In the genomic region with DNA sequence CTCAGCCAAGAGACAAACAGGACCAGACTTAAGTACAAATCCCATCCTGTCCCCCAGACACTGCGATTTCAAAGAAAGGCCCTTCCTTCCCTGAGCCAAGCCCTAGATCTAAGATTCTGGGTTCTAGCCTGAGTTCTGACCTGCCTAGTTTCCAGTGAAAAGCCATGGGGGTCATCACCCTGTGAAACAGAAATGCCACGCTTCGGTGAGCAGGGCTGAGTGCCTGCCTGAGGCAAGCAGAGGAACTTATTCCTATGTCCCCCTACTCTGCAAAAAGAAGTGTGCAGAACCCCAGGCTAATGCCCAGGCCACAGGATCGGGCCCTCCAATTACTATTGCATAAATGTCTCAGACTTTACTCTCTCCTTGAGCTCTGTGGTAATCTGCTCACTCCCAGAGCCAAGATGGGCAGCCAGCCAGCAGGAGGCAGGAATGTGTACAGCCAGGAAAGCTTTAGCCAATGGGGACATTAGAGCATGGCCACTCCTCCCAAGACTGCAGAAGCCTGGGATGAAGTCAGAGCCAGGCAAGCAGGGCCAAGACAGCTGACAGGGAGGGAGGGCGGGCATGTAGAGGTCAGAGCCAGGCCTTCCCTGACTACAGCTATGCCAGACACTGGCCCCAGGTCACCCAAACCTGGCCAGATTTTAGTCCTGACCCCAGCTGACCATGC, we compare ENCODE assay signal across 8 mouse cellular contexts. TPM values are rescaled to one million over a fixed set of nuclear protein-coding genes. Genes with fewer than 3 reads are reported as not detected.
A peak's percentile ranks its signal among the peaks of the same experiment; 100 is the strongest.
DNase-seq lines count a peak whose midpoint lies in the region; ATAC-seq lines count a peak whose summit lies in the region.

No protein-coding gene starts in this region.

- no peak overlapping the region for H3K4me3 ChIP-seq in intestine, embryonic 14.5 days (ENCODE audit: low read depth, low read length)

- H3K4me1 ChIP-seq in intestine, embryonic 14.5 days (replicated peaks; ENCODE audit: control insufficient read depth, insufficient read depth, low read length): peaks cover 7% of the 10 kb centered on the region; the same call in 1 of the 2 replicates

- H3K4me2 ChIP-seq in intestine, embryonic 14.5 days (ENCODE audit: low read length): no peak overlapping the region

- WGBS in intestine, embryonic 14.5 days: 50% methylated on average over 5 of the region's 5 CpGs

- ATAC-seq in intestine, embryonic 14.5 days (replicated peaks; ENCODE audit: low FRiP score, low TSS enrichment, low read depth): peak; percentile 85

- H3K27ac ChIP-seq in intestine, embryonic 14.5 days (ENCODE audit: low read depth): peak overlapping the region; percentile 67

- H3K36me3 ChIP-seq in intestine, embryonic 14.5 days (ENCODE audit: control insufficient read depth, insufficient read depth, low read length): no peaks in the 10 kb centered on the region

- no peaks in the 10 kb centered on the region for H3K9me3 ChIP-seq in intestine, embryonic 14.5 days (ENCODE audit: control insufficient read depth, low read length)

- H3K27me3 ChIP-seq in intestine, embryonic 14.5 days (replicated peaks; ENCODE audit: control insufficient read depth, insufficient read depth, low read length): no peaks in the 10 kb centered on the region

- peak; percentile 98 for DNase-seq in adrenal gland, postnatal 14 days
- peak; percentile 63 for DNase-seq in embryo, embryonic 9.5 days (ENCODE audit: extremely low spot score)
- DNase-seq in gastrocnemius, postnatal 36 days: peak; percentile 94 to 97
- peak; percentile 86 for DNase-seq in intestine, embryonic 14.5 days (ENCODE audit: low spot score)
- peak; percentile 82 to 85 for DNase-seq in left cerebral cortex, adult 18-20 months (ENCODE audit: low spot score in 2 of 2)
- DNase-seq in lung, postnatal 25 days (ENCODE audit: low spot score): peak; percentile 96
- DNase-seq in right cerebral cortex, adult 18-20 months: peak; percentile 90
- DNase-seq in c-Kit-positive CD71-positive TER-119-positive erythroid progenitor cells, embryonic 14.5 days (ENCODE audit: low spot score): no peak

- intact Hi-C loops in gastrocnemius, postnatal 36 days (cut with DNase I): no loop called here

- H3K9ac ChIP-seq in intestine, embryonic 14.5 days (ENCODE audit: low read length): no peak overlapping the region

RNA-seq across cellular contexts. Expression of a gene that starts 26.5 kb away (rescaled TPM):
- total RNA-seq in adrenal gland, postnatal 14 days (2021): 55.2 and 61.6 TPM in 2 replicates
- total RNA-seq in gastrocnemius, postnatal 36 days (2021): 1 to 10 TPM; 7.9 to 9.5 TPM
- polyA plus RNA-seq in intestine, embryonic 14.5 days (2014; fragmentation: Nextera tagmentation; extraction: Ambion mirVana): 5.9 and 7.3 TPM in 2 replicates
- 10 to 100 TPM; 35.0 to 57.5 TPM for total RNA-seq in left cerebral cortex, adult 18-20 months (2021)

RNA-seq across cellular contexts. Expression of a gene that starts 44.6 kb away (rescaled TPM):
- 0.26 TPM in 1 of 2 replicates, not detected in the other for total RNA-seq in adrenal gland, postnatal 14 days (2021)
- total RNA-seq in gastrocnemius, postnatal 36 days (2021): not detected
- 0.69 and 0.87 TPM in 2 replicates for polyA plus RNA-seq in intestine, embryonic 14.5 days (2014; fragmentation: Nextera tagmentation; extraction: Ambion mirVana)
- total RNA-seq in left cerebral cortex, adult 18-20 months (2021): not detected

RNA-seq across cellular contexts. Expression of a gene that starts 47.5 kb away (rescaled TPM):
- total RNA-seq in adrenal gland, postnatal 14 days (2021): 0.41 and 2.9 TPM in 2 replicates
- total RNA-seq in gastrocnemius, postnatal 36 days (2021): under 1 TPM; 0.47 to 0.64 TPM
- 0.15 and 0.34 TPM in 2 replicates for polyA plus RNA-seq in intestine, embryonic 14.5 days (2014; fragmentation: Nextera tagmentation; extraction: Ambion mirVana)
- total RNA-seq in left cerebral cortex, adult 18-20 months (2021): 1 to 10 TPM; 4.2 to 5.4 TPM
